Mouse (Mus musculus) adrenal gland, adult 18-20 months (tissue): ENCODE measurements around the gene Fshr. TPM values are rescaled to one million over a fixed set of nuclear protein-coding genes. Genes with fewer than 3 reads are reported as not detected.
"Not testable (repeated sequence)": the region's sequence is repeated elsewhere in the genome, so short reads cannot be mapped to it uniquely, and the experiment has no call there.

Source experiments
- DNase-seq, 2 experiments: peaks; one replicate each; pipeline ENCODE4 v3.0.0; 2021 to 2022; ENCODE audit warnings: low spot score in 2 of 2
- long read RNA-seq, 2 experiments: library from polyadenylated mRNA; stranded (forward); transcript quantifications; one replicate each; pipeline ENCODE4 v2.0.0; 2021
- total RNA-seq, 2 experiments: library from RNA; stranded (reverse); gene quantifications; 1 replicate in 1 of 2; 2 replicates in 1 of 2; pipeline ENCODE4 v1.2.3; 2021

The Fshr gene
- not detected for total RNA-seq
- long read RNA-seq, experiment 1 = 0 reads
- long read RNA-seq, experiment 2 = 0 reads

GRCm38 (mm10) chr17:89200575-89200974, at the start of gene Fshr:
Gene Fshr, minus strand, starts transcription at chr17:89200675.
- no peak for DNase-seq

GRCm38 (mm10) chr17:89202181-89202580, 1.7 kb upstream of the Fshr start:
- no peak for DNase-seq

GRCm38 (mm10) chr17:89173545-89173944, 26.9 kb downstream of the Fshr start:
- no peak for DNase-seq

- DNase-seq = no peak
These were observed 35.7 kb downstream of the Fshr start for GRCm38 (mm10) chr17:89164773-89165172.

- DNase-seq = no peak
These were observed 38.0 kb downstream of the Fshr start for GRCm38 (mm10) chr17:89162475-89162874.

- DNase-seq = not testable (repeated sequence)
These were observed 41.1 kb downstream of the Fshr start for GRCm38 (mm10) chr17:89159343-89159742.

GRCm38 (mm10) chr17:89144806-89145205, 55.7 kb downstream of the Fshr start:
- no peak for DNase-seq

GRCm38 (mm10) chr17:89120023-89120422, 80.5 kb downstream of the Fshr start:
- no peak for DNase-seq

- no peak for DNase-seq
These were observed 81.2 kb downstream of the Fshr start for GRCm38 (mm10) chr17:89119250-89119649.

- DNase-seq = no peak
These were observed 86.5 kb downstream of the Fshr start for GRCm38 (mm10) chr17:89113944-89114343.

GRCm38 (mm10) chr17:89100719-89101350, 99.6 kb downstream of the Fshr start:
- no peak for DNase-seq

- not testable (repeated sequence) for DNase-seq
These were observed 100.7 kb downstream of the Fshr start for GRCm38 (mm10) chr17:89099733-89100132.

- no peak for DNase-seq
These were observed 110.6 kb downstream of the Fshr start for GRCm38 (mm10) chr17:89089692-89090475.

GRCm38 (mm10) chr17:89082897-89083296, 117.6 kb downstream of the Fshr start:
- no peak for DNase-seq

- no peak for DNase-seq
These were observed 120.8 kb downstream of the Fshr start for GRCm38 (mm10) chr17:89079706-89080105.

GRCm38 (mm10) chr17:89064327-89065095, 136.0 kb downstream of the Fshr start:
- no peak for DNase-seq

- DNase-seq = no peak
These were observed 138.0 kb downstream of the Fshr start for GRCm38 (mm10) chr17:89062348-89062949.

GRCm38 (mm10) chr17:89051031-89051563, 149.4 kb downstream of the Fshr start:
- no peak for DNase-seq

- DNase-seq = no peak
These were observed 151.4 kb downstream of the Fshr start for GRCm38 (mm10) chr17:89049071-89049470.

- DNase-seq = no peak
These were observed 154.5 kb downstream of the Fshr start for GRCm38 (mm10) chr17:89046016-89046415.

GRCm38 (mm10) chr17:89036723-89037122, 163.8 kb downstream of the Fshr start:
- DNase-seq = no peak
